Mouse (Mus musculus): ENCODE measurements around the gene Arhgap25. TPM values are rescaled to one million over a fixed set of nuclear protein-coding genes. Genes with fewer than 3 reads are reported as not detected.

Gene Arhgap25
- polyA plus RNA-seq, 1 experiment from 2014 or later: 3.8 TPM

DNA sequence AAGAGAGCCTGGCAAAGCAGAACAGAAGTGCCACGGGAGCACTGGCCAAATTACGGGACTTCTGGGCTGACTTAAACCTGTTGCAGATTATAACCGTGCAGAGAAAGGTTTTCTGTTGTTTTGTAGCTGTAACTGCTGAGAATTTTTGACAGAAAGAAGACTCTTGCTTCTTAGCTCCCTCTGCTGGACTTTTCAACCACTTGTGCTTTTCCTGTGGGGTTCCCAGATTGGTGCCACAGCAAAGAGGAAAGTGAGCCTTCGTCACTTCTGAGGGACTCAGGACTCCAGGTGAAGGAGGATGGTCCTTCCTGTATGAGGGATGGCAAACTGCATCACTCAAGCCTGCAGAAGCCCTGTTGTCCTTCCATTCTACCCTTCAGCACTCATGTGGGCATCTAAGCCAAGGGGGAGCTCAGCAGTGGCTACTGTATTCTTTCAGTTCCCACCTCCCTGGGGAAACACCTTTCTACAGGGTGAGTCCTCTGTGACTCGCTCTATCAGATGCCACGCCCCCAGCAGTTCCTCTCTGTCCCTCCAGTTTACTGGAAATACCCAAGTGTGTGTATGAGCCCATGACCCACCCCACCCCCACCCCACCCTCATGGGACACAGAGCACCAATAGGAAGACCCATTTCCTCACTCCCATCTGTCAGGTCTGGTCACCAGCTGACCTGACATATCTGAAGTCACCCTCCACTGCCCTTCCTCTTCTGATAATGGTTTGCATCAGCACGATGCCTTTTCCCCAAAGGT is 19.2 kb upstream of the Arhgap25 start:
- Histone ChIP-seq H3K9me3 (no peaks in the 10 kb centered on the region), H3K36me3 (no peaks in the 10 kb centered on the region), H3K27ac (no peak overlapping the region), H3K4me1 (no peaks in the 10 kb centered on the region), H3K4me3 (no peak overlapping the region), H3K9ac (no peak overlapping the region), H3K4me2 (replicated peaks) (no peak overlapping the region), H3K27me3 (replicated peaks) (no peaks in the 10 kb centered on the region)
- ATAC-seq (ENCODE audit: low FRiP score, low read depth): no peak
- 62% methylated on average over 7 of the region's 7 CpGs for WGBS

- H3K36me3 ChIP-seq: no peaks in the 10 kb centered on the region
- peaks cover 7% of the 10 kb centered on the region; the same call in 1 of the 2 replicates for H3K9me3 ChIP-seq
- no peak for ATAC-seq (ENCODE audit: low FRiP score, low read depth)
- H3K4me1 ChIP-seq: no peaks in the 10 kb centered on the region
- WGBS: 87% methylated on average over 7 of the region's 7 CpGs
- H3K27me3 ChIP-seq (replicated peaks): no peaks in the 10 kb centered on the region
- no peak overlapping the region for H3K4me2 ChIP-seq (replicated peaks)
- H3K9ac ChIP-seq: no peak overlapping the region
- H3K27ac ChIP-seq: no peak overlapping the region
- H3K4me3 ChIP-seq: no peak overlapping the region
Measured at GRCm38 (mm10) chr6:87547836-87548235, 14.8 kb upstream of the Arhgap25 start.

- ATAC-seq (ENCODE audit: low FRiP score, low read depth): no peak
- WGBS: 88% methylated on average over 4 of the region's 4 CpGs
Measured at GRCm38 (mm10) chr6:87547431-87547830, 14.4 kb upstream of the Arhgap25 start.

GRCm38 (mm10) chr6:87545331-87546217 is 12.5 kb upstream of the Arhgap25 start:
- 32% methylated on average over 1 of the region's 1 CpGs for WGBS

More at GRCm38 (mm10) chr6:87547431-87547830, 14.4 kb upstream of the Arhgap25 start:
- Histone ChIP-seq H3K4me2 (replicated peaks) (no peak overlapping the region), H3K27ac (no peak overlapping the region), H3K9me3 (peaks cover 7% of the 10 kb centered on the region; the same call in 1 of the 2 replicates), H3K4me3 (no peak overlapping the region), H3K27me3 (replicated peaks) (no peaks in the 10 kb centered on the region), H3K4me1 (no peaks in the 10 kb centered on the region), H3K36me3 (no peaks in the 10 kb centered on the region), H3K9ac (no peak overlapping the region)

DNA sequence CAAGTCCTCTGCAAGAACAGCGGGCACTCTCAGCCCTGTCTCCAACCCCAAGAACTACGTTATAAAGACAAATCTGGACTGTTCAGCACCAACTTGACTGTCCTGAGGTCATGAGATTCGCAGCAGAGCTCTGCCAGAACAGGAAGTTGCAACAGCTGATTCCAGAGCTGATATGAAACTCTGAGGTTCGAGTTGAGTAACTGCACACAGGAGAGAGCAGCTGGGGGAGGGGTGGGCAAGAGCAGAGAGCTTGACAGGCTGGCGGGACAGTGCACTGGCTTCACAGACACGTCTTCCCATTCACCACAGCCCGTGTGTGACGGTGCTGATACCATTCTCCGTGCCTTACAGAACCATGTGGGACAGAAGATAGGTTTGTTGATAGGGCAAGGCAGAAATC is 9.0 kb upstream of the Arhgap25 start:
- no peaks in the 10 kb centered on the region for H3K27me3 ChIP-seq (replicated peaks)
- 79% methylated on average over 9 of the region's 9 CpGs for WGBS
- ATAC-seq (ENCODE audit: low FRiP score, low read depth): no peak
- H3K4me1 ChIP-seq: no peaks in the 10 kb centered on the region
- H3K4me2 ChIP-seq (replicated peaks): no peak overlapping the region
- H3K27ac ChIP-seq: no peak overlapping the region
- H3K9ac ChIP-seq: no peak overlapping the region
- H3K36me3 ChIP-seq: no peaks in the 10 kb centered on the region
- H3K9me3 ChIP-seq: peaks cover 7% of the 10 kb centered on the region; the same call in 1 of the 2 replicates
- no peak overlapping the region for H3K4me3 ChIP-seq

More at GRCm38 (mm10) chr6:87545331-87546217, 12.5 kb upstream of the Arhgap25 start:
- Histone ChIP-seq H3K36me3 (no peaks in the 10 kb centered on the region), H3K4me1 (no peaks in the 10 kb centered on the region), H3K27ac (no peak overlapping the region), H3K4me3 (no peak overlapping the region), H3K9ac (no peak overlapping the region), H3K4me2 (replicated peaks) (no peak overlapping the region), H3K27me3 (replicated peaks) (no peaks in the 10 kb centered on the region), H3K9me3 (peaks cover 7% of the 10 kb centered on the region; the same call in 1 of the 2 replicates)
- ATAC-seq (ENCODE audit: low FRiP score, low read depth): peak; percentile 95

DNA sequence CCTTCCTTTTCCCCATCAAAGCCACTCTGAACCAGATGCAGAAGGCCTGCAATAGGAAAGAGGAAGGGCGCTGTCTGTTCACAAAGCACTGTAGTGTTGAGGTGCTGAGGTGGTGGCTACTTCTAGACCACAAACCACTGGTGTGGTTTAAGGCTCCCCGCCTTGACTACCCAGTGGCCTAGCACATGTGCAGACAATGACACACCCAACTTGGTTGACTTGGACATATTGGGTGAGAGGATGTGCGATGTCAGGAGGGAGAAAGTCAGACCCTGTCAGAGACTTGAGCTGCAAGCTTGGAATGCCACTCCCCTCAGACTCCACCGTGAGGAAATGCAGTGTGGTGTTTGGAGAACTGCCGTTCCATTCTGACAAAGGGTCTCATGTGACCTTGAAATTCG is 8.1 kb upstream of the Arhgap25 start:
- Histone ChIP-seq H3K9ac (no peak overlapping the region), H3K4me1 (no peaks in the 10 kb centered on the region), H3K36me3 (no peaks in the 10 kb centered on the region), H3K27ac (no peak overlapping the region), H3K9me3 (peaks cover 1% of the 10 kb centered on the region; the same call in 1 of the 2 replicates), H3K4me2 (replicated peaks) (no peak overlapping the region), H3K27me3 (replicated peaks) (no peaks in the 10 kb centered on the region), H3K4me3 (no peak overlapping the region)
- no peak for ATAC-seq (ENCODE audit: low FRiP score, low read depth)
- 90% methylated on average over 6 of the region's 6 CpGs for WGBS

GRCm38 (mm10) chr6:87538376-87539270 is 5.6 kb upstream of the Arhgap25 start:
- H3K36me3 ChIP-seq: no peaks in the 10 kb centered on the region
- no peak overlapping the region for H3K4me3 ChIP-seq
- no peaks in the 10 kb centered on the region for H3K27me3 ChIP-seq (replicated peaks)
- no peaks in the 10 kb centered on the region for H3K4me1 ChIP-seq
- H3K27ac ChIP-seq: no peak overlapping the region
- no peak for ATAC-seq (ENCODE audit: low FRiP score, low read depth)
- WGBS: 81% methylated on average over 15 of the region's 15 CpGs
- H3K4me2 ChIP-seq (replicated peaks): no peak overlapping the region
- H3K9me3 ChIP-seq: no peaks in the 10 kb centered on the region
- no peak overlapping the region for H3K9ac ChIP-seq

- WGBS: 73% methylated on average over 5 of the region's 5 CpGs
- H3K27me3 ChIP-seq (replicated peaks): no peaks in the 10 kb centered on the region
- no peak overlapping the region for H3K27ac ChIP-seq
- no peak overlapping the region for H3K4me2 ChIP-seq (replicated peaks)
- H3K4me3 ChIP-seq: no peak overlapping the region
- no peak overlapping the region for H3K9ac ChIP-seq
- no peak for ATAC-seq (ENCODE audit: low FRiP score, low read depth)
- H3K4me1 ChIP-seq: no peaks in the 10 kb centered on the region
- no peaks in the 10 kb centered on the region for H3K9me3 ChIP-seq
- no peaks in the 10 kb centered on the region for H3K36me3 ChIP-seq
Measured at GRCm38 (mm10) chr6:87537678-87538077, 4.6 kb upstream of the Arhgap25 start.

- H3K9me3 ChIP-seq: no peaks in the 10 kb centered on the region
- WGBS: 73% methylated on average over 8 of the region's 8 CpGs
- no peaks in the 10 kb centered on the region for H3K27me3 ChIP-seq (replicated peaks)
- no peak overlapping the region for H3K4me2 ChIP-seq (replicated peaks)
- H3K4me1 ChIP-seq: no peaks in the 10 kb centered on the region
- H3K36me3 ChIP-seq: no peaks in the 10 kb centered on the region
- ATAC-seq (ENCODE audit: low FRiP score, low read depth): no peak
- no peak overlapping the region for H3K27ac ChIP-seq
- no peak overlapping the region for H3K9ac ChIP-seq
- no peak overlapping the region for H3K4me3 ChIP-seq
Measured at GRCm38 (mm10) chr6:87536270-87536669, 3.2 kb upstream of the Arhgap25 start.

DNA sequence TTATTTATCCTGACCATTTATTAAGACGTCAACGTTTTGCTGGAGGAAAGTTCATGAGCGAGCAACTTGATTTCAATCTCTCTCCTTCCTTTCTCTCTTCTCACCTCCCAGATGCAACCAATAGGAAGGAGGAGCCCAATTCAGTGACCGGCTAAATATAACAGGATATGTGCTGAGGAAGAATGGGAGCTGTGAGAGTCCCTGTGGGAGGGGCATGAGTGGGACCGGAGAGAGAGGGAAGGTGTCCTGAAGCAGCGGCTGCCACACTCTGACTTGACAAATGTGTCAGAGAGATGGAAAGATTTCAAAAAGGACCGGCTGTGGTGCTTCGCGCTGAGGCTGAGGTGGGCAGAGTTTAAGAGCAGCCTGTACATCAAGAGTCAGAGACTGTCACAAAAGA is 2.6 kb upstream of the Arhgap25 start:
- ATAC-seq (ENCODE audit: low FRiP score, low read depth): no peak
- Histone ChIP-seq H3K4me3 (no peak overlapping the region), H3K36me3 (no peaks in the 10 kb centered on the region), H3K27me3 (replicated peaks) (no peaks in the 10 kb centered on the region), H3K4me2 (replicated peaks) (no peak overlapping the region), H3K4me1 (no peaks in the 10 kb centered on the region), H3K27ac (no peak overlapping the region), H3K9me3 (no peaks in the 10 kb centered on the region), H3K9ac (no peak overlapping the region)
- WGBS: 81% methylated on average over 9 of the region's 9 CpGs

DNA sequence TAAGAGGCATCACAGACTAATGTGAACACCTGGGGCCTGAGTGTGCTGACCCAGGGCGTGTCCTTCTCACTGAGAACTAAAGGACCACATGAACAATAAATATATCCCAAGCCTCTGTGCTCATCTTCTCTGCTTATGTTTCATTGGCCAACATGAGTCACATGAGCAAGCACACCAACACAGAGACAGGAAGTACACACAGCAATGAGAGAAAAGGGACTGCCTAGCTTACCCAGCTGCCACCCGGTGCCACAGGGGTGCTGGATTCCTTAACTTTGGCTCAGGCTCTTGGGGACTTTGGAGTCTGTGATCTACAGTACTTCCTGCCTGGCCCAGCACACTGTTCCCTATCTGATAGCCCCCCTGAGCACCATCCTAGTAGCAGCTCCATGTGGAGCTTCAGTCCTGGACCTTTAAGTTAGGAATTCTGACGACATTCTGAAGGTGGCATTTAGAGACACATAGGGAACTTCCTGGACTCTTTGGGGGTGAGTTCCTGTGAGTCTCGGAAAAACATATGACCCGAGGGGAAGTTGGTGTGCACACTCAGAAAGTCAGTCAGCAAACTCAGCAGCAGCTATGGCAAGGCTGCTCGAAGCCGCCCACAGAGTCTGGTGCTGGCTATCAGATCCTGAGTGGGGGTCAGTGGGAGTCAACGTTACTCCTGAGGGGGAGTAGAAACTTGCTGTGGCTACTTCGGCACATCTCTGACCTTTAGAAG is 2.0 kb upstream of the Arhgap25 start:
- Histone ChIP-seq H3K4me3 (no peak overlapping the region), H3K27me3 (replicated peaks) (no peaks in the 10 kb centered on the region), H3K9ac (no peak overlapping the region), H3K27ac (no peak overlapping the region), H3K36me3 (no peaks in the 10 kb centered on the region), H3K4me1 (no peaks in the 10 kb centered on the region), H3K4me2 (replicated peaks) (no peak overlapping the region), H3K9me3 (no peaks in the 10 kb centered on the region)
- ATAC-seq (ENCODE audit: low FRiP score, low read depth): no peak
- 89% methylated on average over 9 of the region's 9 CpGs for WGBS

All from neural tube, embryonic 12.5 days (tissue).